ENCODE assay signal across 19 mouse cellular contexts in genomic region chr5:34174550-34175402, GRCm38 (mm10). TPM values are rescaled to one million over a fixed set of nuclear protein-coding genes. Genes with fewer than 3 reads are reported as not detected.
DNase-seq lines count a peak whose midpoint lies in the region; ATAC-seq and TF ChIP-seq lines count a peak whose summit lies in the region.
"Had no signal": no experiment of that assay in that cellular context is flagged by ENCODE, and none has a peak within 500 bp of the region (broad histone marks: within the 10 kb centered on the region; RNA-seq: fewer than 3 reads in every experiment).

No protein-coding gene starts in this region.

- no peak overlapping the region for H3K9ac ChIP-seq in stomach, postnatal 0 days (ENCODE audit: low read length)
- no peak overlapping the region for H3K9ac ChIP-seq in lung, postnatal 0 days (replicated peaks; ENCODE audit: low read depth)
- no peak overlapping the region for H3K9ac ChIP-seq in liver, embryonic 11.5 days (ENCODE audit: low read depth, low read length)
- H3K9ac ChIP-seq: intestine, embryonic 15.5 days; liver, embryonic 15.5 days; midbrain, embryonic 15.5 days had no signal

- H3K36me3 ChIP-seq in stomach, postnatal 0 days (ENCODE audit: control insufficient read depth, insufficient read depth, low read length) = peaks cover 31% of the 10 kb centered on the region
- H3K36me3 ChIP-seq in lung, postnatal 0 days (ENCODE audit: insufficient read depth, low read length) = peaks cover 34% of the 10 kb centered on the region
- peaks cover 9% of the 10 kb centered on the region for H3K36me3 ChIP-seq in liver, embryonic 11.5 days (ENCODE audit: control insufficient read depth, insufficient read depth, low read length)

- no peak for ATAC-seq in cerebellum, adult (ENCODE audit: insufficient number of reproducible peaks, low FRiP score, low TSS enrichment)
- no peak for ATAC-seq in stomach, postnatal 0 days (ENCODE audit: low FRiP score, low TSS enrichment)
- ATAC-seq in lung, postnatal 0 days = no peak
- no peak for ATAC-seq in liver, embryonic 11.5 days (replicated peaks; ENCODE audit: low FRiP score)
- ATAC-seq: intestine, embryonic 15.5 days; midbrain, embryonic 15.5 days had no signal

- no peak for TF ChIP-seq CTCF in left cerebral cortex, adult 2 months (IDR thresholded peaks at IDR 0.05)
- TF ChIP-seq CTCF in stomach, postnatal 0 days (IDR thresholded peaks at IDR 0.05; ENCODE audit: low read depth) = no peak
- TF ChIP-seq CTCF in lung, postnatal 0 days (IDR thresholded peaks at IDR 0.05) = no peak

- peak; percentile 25 for DNase-seq in cerebellum, adult 11 months
- DNase-seq in left cerebral cortex, adult 2 months (ENCODE audit: extremely low spot score in 1 of 2, low spot score in 2 of 2) = peak; percentile 8 to 11
- DNase-seq in left cerebral cortex, adult 11 months (ENCODE audit: low spot score) = no peak
- DNase-seq in cerebellum, adult 9-11 months = peak; percentile 61
- peak; percentile 11 for DNase-seq in stomach, postnatal 0 days (ENCODE audit: low spot score)
- no peak for DNase-seq in lung, postnatal 0 days (ENCODE audit: low spot score)
- DNase-seq in liver, embryonic 11.5 days (ENCODE audit: low spot score) = no peak
- DNase-seq: adrenal gland, postnatal 14 days; kidney, postnatal 14 days; left cerebral cortex, postnatal 4 days; lung, postnatal 10 days had no signal

- H3K4me3 ChIP-seq in left cerebral cortex, adult 2 months = no peak overlapping the region
- no peak overlapping the region for H3K4me3 ChIP-seq in stomach, postnatal 0 days (ENCODE audit: low read depth, low read length)
- H3K4me3 ChIP-seq in lung, postnatal 0 days (ENCODE audit: low read depth, low read length) = no peak overlapping the region
- H3K4me3 ChIP-seq in liver, embryonic 11.5 days (ENCODE audit: low read depth, low read length) = no peak overlapping the region
- H3K4me3 ChIP-seq: erythroblast, embryonic 14.5 days; hindbrain, embryonic 13.5 days; intestine, embryonic 15.5 days; liver, embryonic 15.5 days; megakaryocyte, embryonic 14.5 days; midbrain, embryonic 15.5 days had no signal

- intact Hi-C loops in left cerebral cortex, adult 2 months (cut with DNase I) = no loop called here

- TF ChIP-seq EP300 in stomach, postnatal 0 days (optimal IDR thresholded peaks at IDR 0.05) = no peak
- TF ChIP-seq EP300 in lung, postnatal 0 days (IDR thresholded peaks at IDR 0.05) = no peak

- H3K4me2 ChIP-seq in stomach, postnatal 0 days (replicated peaks; ENCODE audit: low read depth) = no peak overlapping the region
- H3K4me2 ChIP-seq in lung, postnatal 0 days (replicated peaks; ENCODE audit: low read depth, low read length) = no peak overlapping the region
- H3K4me2 ChIP-seq in liver, embryonic 11.5 days = no peak overlapping the region
- H3K4me2 ChIP-seq: hindbrain, embryonic 13.5 days; intestine, embryonic 15.5 days; liver, embryonic 15.5 days; midbrain, embryonic 15.5 days had no signal

- H3K4me1 ChIP-seq in stomach, postnatal 0 days (replicated peaks; ENCODE audit: control insufficient read depth, insufficient read depth) = no peaks in the 10 kb centered on the region
- H3K4me1 ChIP-seq in lung, postnatal 0 days (ENCODE audit: insufficient read depth, low read depth, low read length) = peaks cover 3% of the 10 kb centered on the region; the same call in 1 of the 2 replicates
- H3K4me1 ChIP-seq in liver, embryonic 11.5 days (replicated peaks; ENCODE audit: control insufficient read depth, insufficient read depth, low read length) = peaks cover 3% of the 10 kb centered on the region; the same call in 1 of the 2 replicates
- H3K4me1 ChIP-seq: intestine, embryonic 15.5 days had no signal

- H3K27ac ChIP-seq in left cerebral cortex, adult 2 months = no peak overlapping the region
- H3K27ac ChIP-seq in stomach, postnatal 0 days (replicated peaks) = no peak overlapping the region
- no peak overlapping the region for H3K27ac ChIP-seq in lung, postnatal 0 days (ENCODE audit: low read length)
- no peak overlapping the region for H3K27ac ChIP-seq in liver, embryonic 11.5 days (ENCODE audit: low read depth, low read length)
- H3K27ac ChIP-seq: hindbrain, embryonic 13.5 days; intestine, embryonic 15.5 days; liver, embryonic 15.5 days; midbrain, embryonic 15.5 days had no signal

- WGBS in stomach, postnatal 0 days = 69% methylated on average over 5 of the region's 5 CpGs
- WGBS in lung, postnatal 0 days = 72% methylated on average over 5 of the region's 5 CpGs
- 79% methylated on average over 5 of the region's 5 CpGs for WGBS in liver, embryonic 11.5 days

- H3K9me3 ChIP-seq in stomach, postnatal 0 days (ENCODE audit: control insufficient read depth, low read length) = no peaks in the 10 kb centered on the region
- no peaks in the 10 kb centered on the region for H3K9me3 ChIP-seq in lung, postnatal 0 days (ENCODE audit: low read length)
- no peaks in the 10 kb centered on the region for H3K9me3 ChIP-seq in liver, embryonic 11.5 days (ENCODE audit: control insufficient read depth, low read length)
- H3K9me3 ChIP-seq: hindbrain, embryonic 13.5 days; intestine, embryonic 15.5 days; liver, embryonic 15.5 days; megakaryocyte, embryonic 14.5 days; midbrain, embryonic 15.5 days had no signal

- H3K27me3 ChIP-seq in stomach, postnatal 0 days (ENCODE audit: control insufficient read depth, insufficient read depth, low read length) = no peaks in the 10 kb centered on the region
- H3K27me3 ChIP-seq in lung, postnatal 0 days (replicated peaks; ENCODE audit: insufficient read depth, low read length) = no peaks in the 10 kb centered on the region
- no peaks in the 10 kb centered on the region for H3K27me3 ChIP-seq in liver, embryonic 11.5 days (replicated peaks; ENCODE audit: control insufficient read depth, insufficient read depth, low read length)
- H3K27me3 ChIP-seq: CH12.LX; hindbrain, embryonic 13.5 days; intestine, embryonic 15.5 days; liver, embryonic 15.5 days; megakaryocyte, embryonic 14.5 days; midbrain, embryonic 15.5 days had no signal

RNA-seq across cellular contexts. Expression of gene Haus3, which starts 5.4 kb away (rescaled TPM):
- 1 to 10 TPM; 7.7 to 8.5 TPM for total RNA-seq in left cerebral cortex, adult 2 months (2021)
- 10.8 and 12.3 TPM in 2 replicates for polyA plus RNA-seq in stomach, postnatal 0 days (2015; fragmentation: Nextera tagmentation; extraction: Ambion mirVana)
- 8.2 and 8.6 TPM in 2 replicates for polyA plus RNA-seq in lung, postnatal 0 days (2015; fragmentation: Nextera tagmentation; extraction: Ambion mirVana)
- 47.5 and 51.5 TPM in 2 replicates for polyA plus RNA-seq in liver, embryonic 11.5 days (2014; fragmentation: Nextera tagmentation; extraction: Ambion mirVana)

RNA-seq across cellular contexts. Expression of gene Poln, which starts 5.5 kb away (rescaled TPM):
- total RNA-seq in left cerebral cortex, adult 2 months (2021) = 1 to 10 TPM; 2.1 to 2.3 TPM
- polyA plus RNA-seq in stomach, postnatal 0 days (2015; fragmentation: Nextera tagmentation; extraction: Ambion mirVana) = 0.07 and 0.19 TPM in 2 replicates
- polyA plus RNA-seq in lung, postnatal 0 days (2015; fragmentation: Nextera tagmentation; extraction: Ambion mirVana) = 0.63 and 0.99 TPM in 2 replicates
- polyA plus RNA-seq in liver, embryonic 11.5 days (2014; fragmentation: Nextera tagmentation; extraction: Ambion mirVana) = 0.58 and 0.79 TPM in 2 replicates
- polyA plus RNA-seq: erythroblast, embryonic 14.5 days had no signal

RNA-seq across cellular contexts. Expression of gene Mxd4, which starts 12.7 kb away (rescaled TPM):
- total RNA-seq in left cerebral cortex, adult 2 months (2021) = 10 to 100 TPM; 82.6 to 91.1 TPM
- polyA plus RNA-seq in stomach, postnatal 0 days (2015; fragmentation: Nextera tagmentation; extraction: Ambion mirVana) = 20.1 and 21.2 TPM in 2 replicates
- polyA plus RNA-seq in lung, postnatal 0 days (2015; fragmentation: Nextera tagmentation; extraction: Ambion mirVana) = 65.1 and 68.2 TPM in 2 replicates
- polyA plus RNA-seq in liver, embryonic 11.5 days (2014; fragmentation: Nextera tagmentation; extraction: Ambion mirVana) = 8.5 and 12.5 TPM in 2 replicates

Comparison
In these comparisons a context has a peak if more than half of its experiments do, and no peak if none do; other contexts are left out.
1. DNase-seq: peak in cerebellum, adult 11 months (single experiment), left cerebral cortex, adult 2 months (2 of 2), cerebellum, adult 9-11 months (single experiment) and stomach, postnatal 0 days (single experiment); none in left cerebral cortex, adult 11 months (single experiment), lung, postnatal 0 days (single experiment) and liver, embryonic 11.5 days (single experiment).